Comparison of ENCODE assay signal across 7 mouse cellular contexts in the genomic region with DNA sequence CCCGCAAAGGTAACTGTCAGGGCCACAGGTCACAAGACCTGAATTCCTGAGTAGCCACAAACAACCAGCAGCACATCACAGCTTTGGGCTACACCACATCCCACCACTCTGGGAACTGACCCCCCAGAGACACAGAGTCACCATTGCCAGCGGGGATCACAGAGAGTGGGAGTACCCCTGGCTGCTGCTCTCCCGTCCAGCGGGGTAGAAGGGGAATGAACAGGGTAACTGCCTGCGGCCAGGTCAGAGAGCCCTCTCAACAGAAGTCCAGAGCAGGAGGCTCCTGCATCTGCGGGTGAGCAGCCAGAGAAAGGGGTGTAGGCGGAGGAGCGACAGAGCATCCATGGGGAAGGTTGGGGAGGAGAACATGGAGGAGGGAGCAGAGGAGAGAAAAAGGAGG. TPM values are rescaled to one million over a fixed set of nuclear protein-coding genes. Genes with fewer than 3 reads are reported as not detected.
DNase-seq lines count a peak whose midpoint lies in the region; ATAC-seq lines count a peak whose summit lies in the region.

No protein-coding gene starts in this region.

- DNase-seq in lung, postnatal 10 days = no peak
- no peak for DNase-seq in embryonic facial prominence, embryonic 14.5 days (ENCODE audit: low spot score)
- DNase-seq in intestine, embryonic 14.5 days (ENCODE audit: low spot score) = no peak
- no peak for DNase-seq in right cerebral cortex, postnatal 14 days
- no peak for DNase-seq in gastrocnemius, adult 18-20 months (ENCODE audit: low spot score)

- WGBS in lung, embryonic 16.5 days = 4% methylated on average over 8 of the region's 8 CpGs
- 5% methylated on average over 8 of the region's 8 CpGs for WGBS in embryonic facial prominence, embryonic 14.5 days
- WGBS in intestine, embryonic 14.5 days = 11% methylated on average over 8 of the region's 8 CpGs
- 10% methylated on average over 8 of the region's 8 CpGs for WGBS in neural tube, embryonic 12.5 days

- peaks cover 30% of the 10 kb centered on the region for H3K4me1 ChIP-seq in lung, embryonic 16.5 days (replicated peaks; ENCODE audit: control insufficient read depth, insufficient read depth, low read length)
- peaks cover 15% of the 10 kb centered on the region for H3K4me1 ChIP-seq in embryonic facial prominence, embryonic 14.5 days (ENCODE audit: control insufficient read depth, insufficient read depth, low read length)
- H3K4me1 ChIP-seq in intestine, embryonic 14.5 days (replicated peaks; ENCODE audit: control insufficient read depth, insufficient read depth, low read length) = peaks cover 35% of the 10 kb centered on the region; the same call in 1 of the 2 replicates
- peaks cover 44% of the 10 kb centered on the region for H3K4me1 ChIP-seq in neural tube, embryonic 12.5 days

- peaks cover 9% of the 10 kb centered on the region for H3K36me3 ChIP-seq in lung, embryonic 16.5 days (ENCODE audit: control insufficient read depth, insufficient read depth, low read length)
- H3K36me3 ChIP-seq in embryonic facial prominence, embryonic 14.5 days (ENCODE audit: control insufficient read depth, insufficient read depth, low read length) = peaks cover 16% of the 10 kb centered on the region
- H3K36me3 ChIP-seq in intestine, embryonic 14.5 days (ENCODE audit: control insufficient read depth, insufficient read depth, low read length) = peaks cover 14% of the 10 kb centered on the region
- peaks cover 17% of the 10 kb centered on the region for H3K36me3 ChIP-seq in neural tube, embryonic 12.5 days

- peak overlapping the region; percentile 81 for H3K4me2 ChIP-seq in lung, embryonic 16.5 days (ENCODE audit: low read depth, low read length)
- peak overlapping the region; percentile 97 for H3K4me2 ChIP-seq in embryonic facial prominence, embryonic 14.5 days (ENCODE audit: low read depth, low read length)
- H3K4me2 ChIP-seq in intestine, embryonic 14.5 days (ENCODE audit: low read length) = peak overlapping the region; percentile 85
- H3K4me2 ChIP-seq in neural tube, embryonic 12.5 days (replicated peaks) = peak overlapping the region; percentile 97

- 0 out of 2 replicates have a peak overlapping the region, but pooled peaks have one; percentile 80 for H3K27ac ChIP-seq in lung, embryonic 16.5 days (ENCODE audit: low read length)
- H3K27ac ChIP-seq in embryonic facial prominence, embryonic 14.5 days (replicated peaks; ENCODE audit: low read depth, low read length) = peak overlapping the region; percentile 85; the same call in 1 of the 2 replicates
- H3K27ac ChIP-seq in intestine, embryonic 14.5 days (ENCODE audit: low read depth) = no peak overlapping the region
- no peak overlapping the region for H3K27ac ChIP-seq in neural tube, embryonic 12.5 days

- peak overlapping the region; percentile 83 for H3K4me3 ChIP-seq in lung, embryonic 16.5 days (ENCODE audit: low read length)
- peak overlapping the region; percentile 82 for H3K4me3 ChIP-seq in embryonic facial prominence, embryonic 14.5 days (ENCODE audit: low read depth, low read length)
- peak overlapping the region; percentile 61 for H3K4me3 ChIP-seq in intestine, embryonic 14.5 days (ENCODE audit: low read depth, low read length)
- peak overlapping the region; percentile 83 for H3K4me3 ChIP-seq in neural tube, embryonic 12.5 days

- peaks cover 36% of the 10 kb centered on the region for H3K27me3 ChIP-seq in lung, embryonic 16.5 days (ENCODE audit: control insufficient read depth, insufficient read depth, low read depth, low read length)
- peaks cover 38% of the 10 kb centered on the region for H3K27me3 ChIP-seq in embryonic facial prominence, embryonic 14.5 days (replicated peaks; ENCODE audit: control insufficient read depth, insufficient read depth, low read length)
- peaks cover 37% of the 10 kb centered on the region for H3K27me3 ChIP-seq in intestine, embryonic 14.5 days (replicated peaks; ENCODE audit: control insufficient read depth, insufficient read depth, low read length)
- peaks cover 38% of the 10 kb centered on the region for H3K27me3 ChIP-seq in neural tube, embryonic 12.5 days (replicated peaks)

- ATAC-seq in lung, embryonic 16.5 days (ENCODE audit: low read depth) = 0 out of 2 replicates have a peak, but pooled peaks have one; percentile 5
- no peak for ATAC-seq in embryonic facial prominence, embryonic 14.5 days (ENCODE audit: low read depth)
- ATAC-seq in intestine, embryonic 14.5 days (replicated peaks; ENCODE audit: low FRiP score, low TSS enrichment, low read depth) = no peak
- ATAC-seq in neural tube, embryonic 12.5 days (ENCODE audit: low FRiP score, low read depth) = no peak

- peak overlapping the region; percentile 98 for H3K9ac ChIP-seq in lung, embryonic 16.5 days (ENCODE audit: low read length)
- peak overlapping the region; percentile 97 for H3K9ac ChIP-seq in embryonic facial prominence, embryonic 14.5 days (ENCODE audit: low read depth, low read length)
- peak overlapping the region; percentile 87 for H3K9ac ChIP-seq in intestine, embryonic 14.5 days (ENCODE audit: low read length)
- peak overlapping the region; percentile 92 for H3K9ac ChIP-seq in neural tube, embryonic 12.5 days

- no peaks in the 10 kb centered on the region for H3K9me3 ChIP-seq in lung, embryonic 16.5 days (ENCODE audit: control insufficient read depth, low read length)
- H3K9me3 ChIP-seq in embryonic facial prominence, embryonic 14.5 days (ENCODE audit: control insufficient read depth, low read length) = no peaks in the 10 kb centered on the region
- no peaks in the 10 kb centered on the region for H3K9me3 ChIP-seq in intestine, embryonic 14.5 days (ENCODE audit: control insufficient read depth, low read length)
- peaks cover 3% of the 10 kb centered on the region; the same call in 1 of the 2 replicates for H3K9me3 ChIP-seq in neural tube, embryonic 12.5 days

RNA-seq across cellular contexts. Expression of a gene that starts 0.7 kb away (rescaled TPM):
- polyA plus RNA-seq in lung, embryonic 16.5 days (2015; fragmentation: Nextera tagmentation; extraction: Ambion mirVana) = 1.0 and 1.1 TPM in 2 replicates
- 0.56 and 0.58 TPM in 2 replicates for polyA plus RNA-seq in embryonic facial prominence, embryonic 14.5 days (2014; fragmentation: Nextera tagmentation; extraction: Ambion mirVana)
- 0.46 and 0.51 TPM in 2 replicates for polyA plus RNA-seq in intestine, embryonic 14.5 days (2014; fragmentation: Nextera tagmentation; extraction: Ambion mirVana)
- 1.1 and 1.3 TPM in 2 replicates for polyA plus RNA-seq in neural tube, embryonic 12.5 days (2016; fragmentation: Nextera tagmentation; extraction: Ambion mirVana)
- total RNA-seq in gastrocnemius, adult 18-20 months (2021) = under 1 TPM; 0.21 TPM

RNA-seq across cellular contexts. Expression of a gene that starts 4.9 kb away (rescaled TPM):
- 151 and 155 TPM in 2 replicates for polyA plus RNA-seq in lung, embryonic 16.5 days (2015; fragmentation: Nextera tagmentation; extraction: Ambion mirVana)
- 114 and 124 TPM in 2 replicates for polyA plus RNA-seq in embryonic facial prominence, embryonic 14.5 days (2014; fragmentation: Nextera tagmentation; extraction: Ambion mirVana)
- 122 and 126 TPM in 2 replicates for polyA plus RNA-seq in intestine, embryonic 14.5 days (2014; fragmentation: Nextera tagmentation; extraction: Ambion mirVana)
- 185 and 186 TPM in 2 replicates for polyA plus RNA-seq in neural tube, embryonic 12.5 days (2016; fragmentation: Nextera tagmentation; extraction: Ambion mirVana)
- 100 to 1,000 TPM; 114 to 115 TPM for total RNA-seq in gastrocnemius, adult 18-20 months (2021)

RNA-seq across cellular contexts. Expression of a gene that starts 5.4 kb away (rescaled TPM):
- polyA plus RNA-seq in lung, embryonic 16.5 days (2015; fragmentation: Nextera tagmentation; extraction: Ambion mirVana) = 12.8 TPM in 1 of 2 replicates, not detected in the other
- 4.1 and 6.7 TPM in 2 replicates for polyA plus RNA-seq in embryonic facial prominence, embryonic 14.5 days (2014; fragmentation: Nextera tagmentation; extraction: Ambion mirVana)
- not detected in 2 replicates for polyA plus RNA-seq in intestine, embryonic 14.5 days (2014; fragmentation: Nextera tagmentation; extraction: Ambion mirVana)
- 28.4 and 40.5 TPM in 2 replicates for polyA plus RNA-seq in neural tube, embryonic 12.5 days (2016; fragmentation: Nextera tagmentation; extraction: Ambion mirVana)
- not detected for total RNA-seq in gastrocnemius, adult 18-20 months (2021)

RNA-seq across cellular contexts. Expression of a gene that starts 7.4 kb away (rescaled TPM):
- polyA plus RNA-seq in lung, embryonic 16.5 days (2015; fragmentation: Nextera tagmentation; extraction: Ambion mirVana) = 48.3 and 51.2 TPM in 2 replicates
- polyA plus RNA-seq in embryonic facial prominence, embryonic 14.5 days (2014; fragmentation: Nextera tagmentation; extraction: Ambion mirVana) = 33.7 and 40.2 TPM in 2 replicates
- 42.0 and 46.3 TPM in 2 replicates for polyA plus RNA-seq in intestine, embryonic 14.5 days (2014; fragmentation: Nextera tagmentation; extraction: Ambion mirVana)
- polyA plus RNA-seq in neural tube, embryonic 12.5 days (2016; fragmentation: Nextera tagmentation; extraction: Ambion mirVana) = 60.5 and 62.6 TPM in 2 replicates
- total RNA-seq in gastrocnemius, adult 18-20 months (2021) = 10 to 100 TPM; 31.2 to 32.8 TPM

RNA-seq across cellular contexts. Expression of a gene that starts 10.8 kb away (rescaled TPM):
- 4.1 and 4.8 TPM in 2 replicates for polyA plus RNA-seq in lung, embryonic 16.5 days (2015; fragmentation: Nextera tagmentation; extraction: Ambion mirVana)
- 3.1 and 3.5 TPM in 2 replicates for polyA plus RNA-seq in embryonic facial prominence, embryonic 14.5 days (2014; fragmentation: Nextera tagmentation; extraction: Ambion mirVana)
- polyA plus RNA-seq in intestine, embryonic 14.5 days (2014; fragmentation: Nextera tagmentation; extraction: Ambion mirVana) = 12.7 and 14.4 TPM in 2 replicates
- polyA plus RNA-seq in neural tube, embryonic 12.5 days (2016; fragmentation: Nextera tagmentation; extraction: Ambion mirVana) = 4.9 and 7.7 TPM in 2 replicates
- total RNA-seq in gastrocnemius, adult 18-20 months (2021) = 1 to 10 TPM; 1.5 to 1.7 TPM

Comparison
In these comparisons a context has a peak if more than half of its experiments do, and no peak if none do; other contexts are left out.
1. H3K27ac ChIP-seq: peak in lung, embryonic 16.5 days (single experiment) and embryonic facial prominence, embryonic 14.5 days (single experiment); none in intestine, embryonic 14.5 days (single experiment) and neural tube, embryonic 12.5 days (single experiment).
2. Peak in every context shown above with its lines, with median percentiles within 50 percentile points of each other: H3K4me2 ChIP-seq, H3K4me3 ChIP-seq and H3K9ac ChIP-seq.